Mouse (Mus musculus): ENCODE measurements around the gene Cirbp. TPM values are rescaled to one million over a fixed set of nuclear protein-coding genes. Genes with fewer than 3 reads are reported as not detected.

Gene Cirbp
- polyA plus RNA-seq, 1 experiment from 2014 or later, result 398 TPM

DNA sequence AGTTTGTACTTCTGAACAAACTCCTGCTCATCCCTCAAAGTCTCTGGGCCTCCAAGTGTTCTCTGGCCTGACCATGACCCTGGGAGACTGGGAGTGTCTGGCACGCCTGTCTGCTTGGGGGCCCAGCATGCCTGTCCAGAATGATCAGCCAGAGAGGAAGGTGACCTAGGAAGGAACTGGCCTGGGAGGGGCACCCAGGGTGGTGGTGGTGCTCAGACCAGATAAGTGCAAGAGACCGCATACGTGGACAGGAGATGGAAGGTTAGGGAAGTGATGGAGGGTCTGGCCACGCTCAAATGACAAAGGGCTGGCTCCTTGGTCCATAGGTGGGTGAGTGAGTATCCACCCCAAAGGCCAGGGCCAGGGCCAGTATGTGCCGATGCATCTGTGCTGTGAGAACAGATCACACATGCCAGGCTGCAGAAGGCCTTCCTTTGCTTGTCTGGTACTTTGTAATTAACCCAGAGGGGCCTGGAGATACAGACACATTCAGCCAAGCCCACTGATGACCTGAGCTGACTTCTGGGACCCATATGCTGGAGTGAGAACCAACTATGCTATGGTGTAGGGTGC lies 18.6 kb upstream of the Cirbp start:
- ATAC-seq, result no peak
- 82% methylated on average over 5 of the region's 5 CpGs for WGBS
- no peak overlapping the region for H3K9ac ChIP-seq (ENCODE audit: low read depth, low read length)

DNA sequence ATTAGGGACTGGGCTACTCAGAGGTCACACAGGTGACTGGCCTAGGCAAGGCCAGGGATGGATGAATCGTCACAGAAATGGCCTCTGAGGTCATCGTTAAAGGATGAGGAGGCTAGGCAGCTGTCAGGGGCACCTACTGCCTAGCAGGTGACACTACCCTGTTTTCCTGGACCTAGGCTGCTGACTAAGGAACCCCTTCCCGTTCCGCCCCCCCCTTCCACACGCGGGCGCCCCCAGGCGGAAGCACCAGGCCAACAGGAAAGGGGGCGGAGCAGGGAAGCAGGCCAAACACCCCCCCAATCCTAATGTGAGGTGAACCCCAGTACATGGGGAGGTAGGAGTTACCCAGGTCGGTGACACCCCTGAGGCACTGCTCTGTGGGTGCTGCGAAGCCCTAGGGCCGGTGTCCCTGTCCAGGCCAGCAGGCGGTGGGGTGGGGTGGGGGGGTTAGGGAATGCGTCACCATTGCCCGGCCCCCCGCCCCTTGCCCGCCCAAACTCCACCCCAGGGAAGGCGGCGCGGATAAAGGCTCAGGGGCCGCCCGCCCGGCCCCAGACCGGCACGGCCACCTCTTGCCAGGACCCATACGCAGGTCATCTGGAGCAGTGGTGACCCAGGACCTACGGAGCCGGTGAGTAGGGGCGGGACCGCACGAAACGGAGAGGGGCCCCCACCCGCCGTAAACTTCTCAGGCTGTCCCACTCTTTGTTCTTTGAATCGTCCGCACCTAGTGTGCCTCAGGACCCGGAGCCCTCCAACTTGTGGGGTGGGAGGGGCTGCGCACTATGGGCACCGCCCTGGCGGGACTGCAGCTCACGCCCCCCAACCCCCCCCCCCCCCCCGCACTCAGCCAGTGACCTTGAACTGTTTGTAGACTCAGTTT lies 17.8 kb upstream of the Cirbp start, which contains the start of gene Midn:
Midn (plus strand) TSS at position 554 of the 883 bp plus-strand sequence.
- ATAC-seq, result peak; percentile 15
- H3K9ac ChIP-seq (ENCODE audit: low read depth, low read length), result peak within 1 kb of the TSS; percentile 97
- H3K4me1 ChIP-seq (ENCODE audit: control insufficient read depth, insufficient read depth, low read length), result peaks cover 25% of the 10 kb centered on the region
- 1% methylated on average over 40 of the region's 42 CpGs for WGBS
- peak within 1 kb of the TSS; percentile 100 for H3K27ac ChIP-seq (ENCODE audit: low read length)
- peak within 1 kb of the TSS; percentile 93 for H3K4me3 ChIP-seq (ENCODE audit: low read depth, low read length)
- no peaks in the 10 kb centered on the region for H3K27me3 ChIP-seq (ENCODE audit: control insufficient read depth, insufficient read depth, low read depth, low read length)
- H3K4me2 ChIP-seq (ENCODE audit: low read length), result peak within 1 kb of the TSS; percentile 74
- H3K36me3 ChIP-seq (ENCODE audit: control insufficient read depth, insufficient read depth, low read length), result peaks cover 12% of the 10 kb centered on the region
- H3K9me3 ChIP-seq (replicated peaks; ENCODE audit: control insufficient read depth, low read length, poor library complexity, severe bottlenecking), result no peaks in the 10 kb centered on the region

More for the DNA sequence above, 18.6 kb upstream of the Cirbp start:
- H3K4me2 ChIP-seq (ENCODE audit: low read length), result peak overlapping the region; percentile 74
- peaks cover 9% of the 10 kb centered on the region; the same call in 1 of the 2 replicates for H3K36me3 ChIP-seq (ENCODE audit: control insufficient read depth, insufficient read depth, low read length)
- H3K4me3 ChIP-seq (ENCODE audit: low read depth, low read length), result no peak overlapping the region
- no peaks in the 10 kb centered on the region for H3K27me3 ChIP-seq (ENCODE audit: control insufficient read depth, insufficient read depth, low read depth, low read length)
- peak overlapping the region; percentile 100 for H3K27ac ChIP-seq (ENCODE audit: low read length)
- no peaks in the 10 kb centered on the region for H3K9me3 ChIP-seq (replicated peaks; ENCODE audit: control insufficient read depth, low read length, poor library complexity, severe bottlenecking)
- H3K4me1 ChIP-seq (ENCODE audit: control insufficient read depth, insufficient read depth, low read length), result peaks cover 22% of the 10 kb centered on the region

DNA sequence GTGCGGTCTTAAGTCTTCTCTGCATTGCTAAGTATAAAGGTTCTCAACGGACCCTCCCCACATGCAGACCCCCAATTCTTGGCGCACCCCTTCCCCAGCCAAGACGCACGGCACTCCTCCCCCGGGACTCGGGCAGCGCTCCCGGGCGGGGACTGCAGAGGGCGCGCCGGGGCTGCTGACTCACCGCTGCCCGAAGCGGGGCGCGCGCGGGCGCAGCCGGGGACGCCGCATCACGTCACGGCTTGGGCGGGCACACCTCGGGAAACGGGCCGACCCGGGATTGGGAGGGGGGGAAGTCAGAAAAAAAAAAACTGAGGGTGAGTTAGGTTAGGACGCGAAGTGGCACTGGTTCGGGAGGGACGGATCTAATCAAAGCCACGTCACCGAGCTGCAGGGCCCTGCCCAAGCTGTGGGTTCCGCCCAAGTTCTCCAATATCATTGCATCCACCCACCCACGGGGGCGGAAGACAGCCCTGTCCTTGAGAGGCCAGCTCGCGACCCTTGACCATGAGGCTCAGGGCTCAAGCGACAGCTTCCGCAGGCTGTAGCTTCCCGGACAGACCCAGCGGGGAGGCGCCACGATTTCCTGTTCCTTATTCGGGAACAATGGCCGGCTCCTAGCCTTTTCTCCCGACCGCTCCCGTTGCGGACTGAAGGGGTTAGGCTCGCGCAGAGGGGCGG lies 17.0 kb upstream of the Cirbp start:
- Histone ChIP-seq H3K4me1 (ENCODE audit: control insufficient read depth, insufficient read depth, low read length) (peaks cover 26% of the 10 kb centered on the region), H3K4me3 (ENCODE audit: low read depth, low read length) (peak overlapping the region; percentile 93), H3K9ac (ENCODE audit: low read depth, low read length) (peak overlapping the region; percentile 97), H3K4me2 (ENCODE audit: low read length) (peak overlapping the region; percentile 74), H3K9me3 (replicated peaks; ENCODE audit: control insufficient read depth, low read length, poor library complexity, severe bottlenecking) (no peaks in the 10 kb centered on the region), H3K27ac (ENCODE audit: low read length) (peak overlapping the region; percentile 100), H3K27me3 (ENCODE audit: control insufficient read depth, insufficient read depth, low read depth, low read length) (no peaks in the 10 kb centered on the region), H3K36me3 (ENCODE audit: control insufficient read depth, insufficient read depth, low read length) (peaks cover 18% of the 10 kb centered on the region)
- peak; percentile 49 for ATAC-seq
- under 1% methylated on average over 56 of the region's 57 CpGs for WGBS

DNA sequence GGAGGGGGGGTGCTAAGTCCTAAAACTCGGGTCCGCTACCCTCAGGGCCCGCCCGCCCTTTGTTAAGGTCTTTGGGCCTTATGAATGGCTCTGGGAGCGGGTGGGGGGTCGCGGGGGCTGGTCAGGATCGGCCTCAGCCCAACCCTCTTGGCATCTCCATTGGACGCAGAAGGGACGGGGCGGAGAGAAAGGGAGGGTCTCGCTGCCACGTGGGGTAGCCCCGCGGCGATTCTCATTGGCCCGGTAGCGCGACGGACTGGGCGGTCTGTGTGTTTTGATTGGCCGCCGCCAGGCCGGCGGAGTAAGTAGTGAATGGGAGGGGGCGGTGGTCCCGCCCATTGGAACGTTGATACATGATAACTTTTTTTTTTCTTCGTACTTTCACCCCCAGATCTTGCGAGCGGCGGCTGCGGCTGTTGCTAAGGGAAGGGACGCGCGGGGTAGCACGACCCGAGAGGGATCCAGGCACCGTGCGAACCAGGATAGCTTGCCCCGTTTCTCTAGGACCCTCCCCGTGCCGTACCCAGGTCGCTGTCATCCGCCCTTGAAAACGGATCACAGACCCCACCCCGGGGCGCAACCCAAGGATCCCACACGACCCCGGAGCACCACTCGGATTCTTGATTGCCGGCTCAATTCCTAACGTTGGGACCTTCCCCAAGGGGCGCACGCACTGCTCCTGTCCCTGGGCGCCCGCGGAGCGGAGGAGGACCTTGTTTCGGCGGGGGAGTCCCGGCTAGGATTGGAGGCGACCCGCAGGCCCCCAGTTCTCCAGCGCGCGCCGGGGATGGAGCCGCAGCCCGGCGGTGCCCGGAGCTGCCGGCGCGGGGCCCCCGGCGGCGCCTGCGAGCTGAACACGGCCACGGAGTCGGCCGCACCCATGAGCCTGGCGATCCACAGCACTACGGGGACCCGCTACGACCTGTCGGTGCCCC lies 16.2 kb upstream of the Cirbp start:
- peak overlapping the region; percentile 93 for H3K4me3 ChIP-seq (ENCODE audit: low read depth, low read length)
- peak overlapping the region; percentile 100 for H3K27ac ChIP-seq (ENCODE audit: low read length)
- H3K4me2 ChIP-seq (ENCODE audit: low read length), result peak overlapping the region; percentile 99
- H3K9ac ChIP-seq (ENCODE audit: low read depth, low read length), result peak overlapping the region; percentile 99
- H3K27me3 ChIP-seq (ENCODE audit: control insufficient read depth, insufficient read depth, low read depth, low read length), result no peaks in the 10 kb centered on the region
- H3K36me3 ChIP-seq (ENCODE audit: control insufficient read depth, insufficient read depth, low read length), result peaks cover 22% of the 10 kb centered on the region
- WGBS, result under 1% methylated on average over 84 of the region's 88 CpGs
- no peaks in the 10 kb centered on the region for H3K9me3 ChIP-seq (replicated peaks; ENCODE audit: control insufficient read depth, low read length, poor library complexity, severe bottlenecking)
- peak; percentile 81 for ATAC-seq
- H3K4me1 ChIP-seq (ENCODE audit: control insufficient read depth, insufficient read depth, low read length), result peaks cover 29% of the 10 kb centered on the region

DNA sequence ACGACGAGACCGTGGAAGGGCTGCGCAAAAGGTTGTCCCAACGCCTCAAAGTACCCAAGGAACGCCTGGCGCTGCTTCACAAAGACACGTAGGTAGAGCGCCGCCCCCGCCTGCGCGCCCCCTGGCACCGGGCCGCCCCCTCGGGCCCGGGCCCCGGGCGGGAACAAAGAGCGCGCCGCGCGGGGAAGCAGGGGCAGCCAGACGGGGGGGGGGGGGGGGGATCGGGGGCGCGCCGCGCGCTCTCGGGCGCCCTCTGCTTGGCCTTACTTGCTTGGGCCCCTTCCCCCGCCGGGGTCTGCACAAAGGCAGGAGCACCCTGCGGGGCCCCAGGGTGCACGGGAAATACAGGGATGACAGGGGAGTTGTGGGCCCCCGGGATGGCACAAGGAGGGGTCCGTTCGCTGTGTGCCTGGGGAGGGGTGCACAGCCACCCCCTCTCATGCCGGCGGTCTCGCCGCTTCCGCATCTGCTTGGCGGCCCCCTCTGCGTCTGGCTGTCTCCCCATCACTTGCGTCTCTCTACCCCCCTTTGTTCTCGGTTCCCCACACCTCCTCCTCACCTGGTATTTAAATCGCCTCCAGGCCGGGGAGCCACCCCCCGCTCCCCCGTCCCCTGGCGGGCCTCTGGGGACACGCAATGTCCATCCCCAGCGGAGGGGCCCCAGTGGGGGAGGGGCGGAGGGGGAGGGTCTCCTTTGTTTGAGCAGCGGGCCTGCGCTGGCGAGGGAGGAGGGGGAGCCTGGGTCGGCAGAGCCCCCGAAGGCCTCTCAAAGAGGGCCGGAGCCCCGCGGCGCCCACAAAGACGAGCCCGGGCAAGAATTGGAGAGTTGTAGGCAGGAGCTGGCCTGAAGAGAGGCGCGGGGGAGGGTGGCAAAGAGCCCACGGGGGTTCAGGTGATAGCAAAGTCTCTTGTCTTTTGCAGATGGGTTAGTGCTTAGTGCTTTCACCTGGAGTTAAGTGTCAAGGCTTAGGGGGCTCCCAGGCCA lies 15.3 kb upstream of the Cirbp start:
- Histone ChIP-seq H3K9ac (ENCODE audit: low read depth, low read length) (peak overlapping the region; percentile 99), H3K4me3 (ENCODE audit: low read depth, low read length) (peak overlapping the region; percentile 93), H3K4me2 (ENCODE audit: low read length) (peak overlapping the region; percentile 99), H3K9me3 (replicated peaks; ENCODE audit: control insufficient read depth, low read length, poor library complexity, severe bottlenecking) (no peaks in the 10 kb centered on the region), H3K27ac (ENCODE audit: low read length) (peak overlapping the region; percentile 100), H3K4me1 (ENCODE audit: control insufficient read depth, insufficient read depth, low read length) (peaks cover 29% of the 10 kb centered on the region), H3K36me3 (ENCODE audit: control insufficient read depth, insufficient read depth, low read length) (peaks cover 27% of the 10 kb centered on the region), H3K27me3 (ENCODE audit: control insufficient read depth, insufficient read depth, low read depth, low read length) (no peaks in the 10 kb centered on the region)
- 0% methylated on average over 40 of the region's 71 CpGs for WGBS
- ATAC-seq, result no peak

DNA sequence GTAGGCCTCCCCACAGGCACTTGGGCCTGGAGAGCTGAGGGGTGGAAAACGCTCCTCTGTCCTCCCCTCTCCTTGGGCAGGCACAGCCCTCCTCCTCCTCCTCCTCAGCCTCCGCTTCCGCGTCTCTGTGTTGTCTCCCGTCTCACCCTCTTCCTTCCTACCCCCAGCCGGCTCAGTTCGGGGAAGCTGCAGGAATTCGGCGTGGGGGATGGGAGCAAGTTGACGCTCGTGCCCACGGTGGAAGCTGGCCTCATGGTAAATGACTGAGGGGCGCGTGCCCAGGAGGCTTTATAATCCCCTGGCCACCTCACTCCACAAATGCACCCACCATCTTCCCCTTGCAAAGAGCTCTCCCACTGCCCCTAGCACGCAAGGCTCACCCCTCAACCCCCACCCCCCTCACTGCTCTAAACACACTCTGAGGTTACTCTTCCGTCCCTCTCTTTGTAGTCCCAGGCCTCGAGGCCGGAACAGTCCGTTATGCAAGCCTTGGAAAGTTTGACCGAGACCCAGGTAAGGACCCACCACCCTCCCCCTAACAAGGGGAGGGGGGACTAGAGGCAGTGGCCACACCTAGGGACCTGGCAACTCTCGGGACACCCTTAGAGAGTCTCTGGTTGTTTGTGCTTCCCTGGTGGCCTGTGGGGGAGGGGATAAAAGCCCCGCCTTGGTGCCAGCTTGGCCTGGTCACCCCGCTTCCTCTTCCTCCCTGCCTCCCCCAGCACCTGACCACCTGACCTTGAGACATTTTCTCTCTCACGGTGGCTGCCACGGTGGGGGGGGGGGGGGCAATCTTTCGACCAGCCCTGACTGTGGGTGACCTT lies 14.4 kb upstream of the Cirbp start:
- no peak for ATAC-seq
- H3K4me2 ChIP-seq (ENCODE audit: low read length), result peak overlapping the region; percentile 99
- no peaks in the 10 kb centered on the region for H3K9me3 ChIP-seq (replicated peaks; ENCODE audit: control insufficient read depth, low read length, poor library complexity, severe bottlenecking)
- peaks cover 29% of the 10 kb centered on the region for H3K4me1 ChIP-seq (ENCODE audit: control insufficient read depth, insufficient read depth, low read length)
- H3K27me3 ChIP-seq (ENCODE audit: control insufficient read depth, insufficient read depth, low read depth, low read length), result no peaks in the 10 kb centered on the region
- under 1% methylated on average over 24 of the region's 26 CpGs for WGBS
- peaks cover 32% of the 10 kb centered on the region for H3K36me3 ChIP-seq (ENCODE audit: control insufficient read depth, insufficient read depth, low read length)
- peak overlapping the region; percentile 93 for H3K4me3 ChIP-seq (ENCODE audit: low read depth, low read length)
- H3K9ac ChIP-seq (ENCODE audit: low read depth, low read length), result peak overlapping the region; percentile 99
- peak overlapping the region; percentile 100 for H3K27ac ChIP-seq (ENCODE audit: low read length)

Data from midbrain, embryonic 16.5 days (tissue).